Mouse (Mus musculus): ENCODE results near the gene Ak8. TPM values are rescaled to one million over a fixed set of nuclear protein-coding genes. Genes with fewer than 3 reads are reported as not detected.

The Ak8 gene
- polyA plus RNA-seq (2014; fragmentation: Nextera tagmentation; extraction: Ambion mirVana), result 0.52 and 0.91 TPM in 2 replicates

DNA sequence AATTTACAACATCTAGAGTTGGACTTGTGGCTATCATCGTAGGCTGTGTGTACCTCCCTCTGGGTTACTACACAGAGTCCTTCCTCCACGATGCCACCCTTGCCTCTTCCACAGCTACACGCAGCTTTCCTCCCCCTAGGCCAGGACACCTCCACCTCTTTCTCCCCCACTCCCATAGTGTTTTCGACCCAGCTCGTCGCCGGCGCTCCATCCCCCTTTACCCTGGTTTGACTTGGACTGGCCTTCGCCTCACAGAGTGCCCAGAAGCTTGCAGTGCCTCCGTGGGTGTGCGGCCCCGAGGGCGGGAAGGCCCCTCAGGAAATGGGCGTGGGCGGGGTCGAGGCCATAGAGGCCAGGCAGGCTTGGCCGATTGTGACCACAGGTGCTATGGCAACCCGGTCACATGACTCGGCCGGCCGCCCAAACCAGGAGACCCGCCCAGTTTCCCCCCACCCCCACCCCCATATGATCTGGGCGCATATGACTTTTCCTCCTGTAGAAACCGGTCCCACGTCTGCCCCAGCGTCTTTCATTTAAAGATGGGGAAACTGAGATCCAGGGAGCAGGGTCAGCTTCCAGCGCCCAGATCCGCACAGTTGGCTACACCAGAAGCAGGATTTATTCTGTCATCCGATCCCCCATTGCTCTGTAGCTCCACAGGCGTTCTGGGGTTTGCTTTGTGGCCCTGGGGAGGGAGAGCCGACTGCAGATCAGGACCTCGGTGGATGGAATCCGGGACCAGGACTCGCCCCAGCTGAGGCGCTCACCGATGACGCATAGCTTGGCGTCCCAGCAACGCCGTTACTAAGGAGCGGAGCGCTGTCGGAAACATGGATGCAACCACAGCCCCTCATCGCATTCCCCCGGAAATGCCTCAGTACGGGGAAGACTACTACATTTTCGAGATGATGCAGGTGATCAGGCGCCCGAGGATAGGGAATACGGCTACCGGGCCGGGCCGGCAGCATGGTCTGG, at the start of gene Ak8, which contains the start of gene Spaca9:
Gene Ak8, plus strand, starts transcription at position 804 of the 975 bp plus-strand sequence.
Gene Spaca9, minus strand, starts transcription at position 367 of the 975 bp plus-strand sequence.
- peak within 1 kb of the TSS; percentile 57 for H3K4me2 ChIP-seq (ENCODE audit: low read depth, severe bottlenecking)

GRCm38 (mm10) chr2:28650526-28650925, 49.4 kb upstream of the Ak8 start:
- ATAC-seq (ENCODE audit: insufficient number of reproducible peaks, low FRiP score, low TSS enrichment, low read depth), result no peak

More for the DNA sequence above, at the start of gene Ak8, which contains the start of gene Spaca9:
- peak within 1 kb of the TSS; percentile 46 for H3K4me3 ChIP-seq (ENCODE audit: low read depth, low read length)
- peak within 1 kb of the TSS; percentile 53; the same call in 1 of the 2 replicates for H3K27ac ChIP-seq (replicated peaks; ENCODE audit: low read depth, low read length)
- peak; percentile 84 for ATAC-seq (ENCODE audit: insufficient number of reproducible peaks, low FRiP score, low TSS enrichment, low read depth)
- WGBS, result 1% methylated on average over 53 of the region's 53 CpGs
- H3K27me3 ChIP-seq (ENCODE audit: control insufficient read depth, insufficient read depth, low read length), result no peaks in the 10 kb centered on the region
- H3K9me3 ChIP-seq (ENCODE audit: control insufficient read depth, low read length), result no peaks in the 10 kb centered on the region
- peak; percentile 92 for DNase-seq (ENCODE audit: low spot score)
- peak within 1 kb of the TSS; percentile 52 for H3K9ac ChIP-seq (ENCODE audit: low read length)
- no peaks in the 10 kb centered on the region for H3K36me3 ChIP-seq (ENCODE audit: control insufficient read depth, insufficient read depth, low read length)
- 0 out of 2 replicates have a peak, but pooled peaks cover 5% of the 10 kb centered on the region for H3K4me1 ChIP-seq (ENCODE audit: control insufficient read depth, insufficient read depth, low read length)

GRCm38 (mm10) chr2:28653351-28653750, 46.6 kb upstream of the Ak8 start:
- Histone ChIP-seq H3K27me3 (ENCODE audit: control insufficient read depth, insufficient read depth, low read length) (no peaks in the 10 kb centered on the region), H3K4me3 (ENCODE audit: low read depth, low read length) (no peak overlapping the region), H3K27ac (replicated peaks; ENCODE audit: low read depth, low read length) (no peak overlapping the region), H3K36me3 (ENCODE audit: control insufficient read depth, insufficient read depth, low read length) (peaks cover 2% of the 10 kb centered on the region; the same call in 1 of the 2 replicates), H3K9ac (ENCODE audit: low read length) (no peak overlapping the region), H3K9me3 (ENCODE audit: control insufficient read depth, low read length) (no peaks in the 10 kb centered on the region), H3K4me2 (ENCODE audit: low read depth, severe bottlenecking) (no peak overlapping the region), H3K4me1 (ENCODE audit: control insufficient read depth, insufficient read depth, low read length) (no peaks in the 10 kb centered on the region)
- no peak for ATAC-seq (ENCODE audit: insufficient number of reproducible peaks, low FRiP score, low TSS enrichment, low read depth)
- 97% methylated on average over 7 of the region's 7 CpGs for WGBS
- DNase-seq (ENCODE audit: low spot score), result no peak

More at GRCm38 (mm10) chr2:28650526-28650925, 49.4 kb upstream of the Ak8 start:
- no peaks in the 10 kb centered on the region for H3K9me3 ChIP-seq (ENCODE audit: control insufficient read depth, low read length)
- no peak overlapping the region for H3K27ac ChIP-seq (replicated peaks; ENCODE audit: low read depth, low read length)
- H3K4me2 ChIP-seq (ENCODE audit: low read depth, severe bottlenecking), result no peak overlapping the region
- no peaks in the 10 kb centered on the region for H3K4me1 ChIP-seq (ENCODE audit: control insufficient read depth, insufficient read depth, low read length)
- H3K9ac ChIP-seq (ENCODE audit: low read length), result no peak overlapping the region
- no peak overlapping the region for H3K4me3 ChIP-seq (ENCODE audit: low read depth, low read length)
- H3K36me3 ChIP-seq (ENCODE audit: control insufficient read depth, insufficient read depth, low read length), result 0 out of 2 replicates have a peak, but pooled peaks cover 2% of the 10 kb centered on the region
- no peak for DNase-seq (ENCODE audit: low spot score)
- H3K27me3 ChIP-seq (ENCODE audit: control insufficient read depth, insufficient read depth, low read length), result no peaks in the 10 kb centered on the region

DNA sequence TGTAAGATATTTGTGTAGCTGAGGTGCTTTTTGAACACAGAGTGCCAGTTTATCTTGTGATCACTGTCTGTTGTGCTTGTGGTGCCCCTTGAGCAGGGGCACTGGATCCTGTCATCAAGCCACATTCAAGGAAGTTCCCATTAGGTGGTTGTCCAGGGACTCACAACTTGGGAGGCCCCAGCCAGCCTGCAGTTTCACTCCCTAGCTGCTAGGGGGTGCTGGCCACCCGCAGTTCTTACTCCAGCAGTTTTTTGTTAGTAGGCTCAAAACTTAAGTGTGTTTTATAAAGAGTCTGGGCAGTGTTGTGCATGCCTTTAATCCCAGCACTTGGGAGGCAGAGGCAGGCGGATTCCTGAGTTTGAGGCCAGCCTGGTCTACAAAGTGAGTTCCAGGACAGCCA, 45.7 kb upstream of the Ak8 start:
- peak; percentile 55 for DNase-seq (ENCODE audit: low spot score)
- WGBS, result 54% methylated on average over 2 of the region's 2 CpGs
- Histone ChIP-seq H3K4me1 (ENCODE audit: control insufficient read depth, insufficient read depth, low read length) (no peaks in the 10 kb centered on the region), H3K4me2 (ENCODE audit: low read depth, severe bottlenecking) (no peak overlapping the region), H3K4me3 (ENCODE audit: low read depth, low read length) (no peak overlapping the region), H3K9me3 (ENCODE audit: control insufficient read depth, low read length) (no peaks in the 10 kb centered on the region), H3K27ac (replicated peaks; ENCODE audit: low read depth, low read length) (no peak overlapping the region), H3K36me3 (ENCODE audit: control insufficient read depth, insufficient read depth, low read length) (peaks cover 2% of the 10 kb centered on the region; the same call in 1 of the 2 replicates), H3K9ac (ENCODE audit: low read length) (no peak overlapping the region), H3K27me3 (ENCODE audit: control insufficient read depth, insufficient read depth, low read length) (no peaks in the 10 kb centered on the region)
- no peak for ATAC-seq (ENCODE audit: insufficient number of reproducible peaks, low FRiP score, low TSS enrichment, low read depth)

DNA sequence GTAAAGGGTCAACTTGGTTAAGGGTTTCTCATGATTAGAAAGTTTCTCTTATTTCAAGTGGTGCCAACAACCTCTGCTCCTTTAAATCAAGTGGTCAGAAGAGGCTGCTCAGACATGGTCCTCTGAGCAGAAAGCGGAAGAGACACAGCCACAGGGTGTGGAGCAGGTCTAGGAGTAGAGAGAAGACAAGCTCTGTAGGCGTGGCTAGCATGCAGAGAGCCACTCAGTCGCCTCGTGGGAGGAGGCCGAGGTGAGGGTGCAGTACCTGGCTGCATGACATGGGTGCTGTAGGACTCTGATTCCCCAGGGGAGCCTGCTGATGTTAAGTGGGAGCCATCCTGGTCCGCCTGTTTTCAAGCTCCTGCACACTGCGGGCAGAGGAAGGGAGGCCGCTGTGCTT, 43.7 kb upstream of the Ak8 start:
- DNase-seq (ENCODE audit: low spot score) (no peak), ATAC-seq (ENCODE audit: insufficient number of reproducible peaks, low FRiP score, low TSS enrichment, low read depth) (no peak)
- Histone ChIP-seq H3K4me1 (ENCODE audit: control insufficient read depth, insufficient read depth, low read length) (no peaks in the 10 kb centered on the region), H3K4me2 (ENCODE audit: low read depth, severe bottlenecking) (no peak overlapping the region), H3K4me3 (ENCODE audit: low read depth, low read length) (no peak overlapping the region), H3K9ac (ENCODE audit: low read length) (no peak overlapping the region), H3K9me3 (ENCODE audit: control insufficient read depth, low read length) (no peaks in the 10 kb centered on the region), H3K36me3 (ENCODE audit: control insufficient read depth, insufficient read depth, low read length) (peaks cover 6% of the 10 kb centered on the region), H3K27me3 (ENCODE audit: control insufficient read depth, insufficient read depth, low read length) (no peaks in the 10 kb centered on the region), H3K27ac (replicated peaks; ENCODE audit: low read depth, low read length) (no peak overlapping the region)
- 76% methylated on average over 8 of the region's 8 CpGs for WGBS

DNA sequence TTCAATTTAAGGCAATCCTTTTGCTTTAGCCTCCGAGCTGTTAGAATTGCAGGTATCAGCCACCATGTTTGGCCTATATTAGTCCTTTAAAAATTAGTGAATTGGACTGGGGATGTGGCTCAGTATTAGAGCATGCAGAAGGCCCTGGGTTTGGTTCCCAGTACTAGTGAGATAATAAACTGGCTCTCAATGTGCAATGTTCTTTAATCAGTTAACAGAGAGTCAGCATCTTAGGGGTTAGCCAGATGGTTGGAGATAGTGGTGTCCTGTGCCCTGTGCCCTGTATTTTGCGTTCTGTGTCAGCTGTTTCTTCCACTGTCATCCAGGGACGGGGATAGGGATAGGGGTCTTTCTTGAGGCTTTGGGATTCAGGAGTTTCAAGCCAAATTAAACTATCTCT, 37.1 kb upstream of the Ak8 start:
- Histone ChIP-seq H3K9ac (ENCODE audit: low read length) (no peak overlapping the region), H3K4me2 (ENCODE audit: low read depth, severe bottlenecking) (no peak overlapping the region), H3K9me3 (ENCODE audit: control insufficient read depth, low read length) (no peaks in the 10 kb centered on the region), H3K27me3 (ENCODE audit: control insufficient read depth, insufficient read depth, low read length) (no peaks in the 10 kb centered on the region), H3K27ac (replicated peaks; ENCODE audit: low read depth, low read length) (no peak overlapping the region), H3K36me3 (ENCODE audit: control insufficient read depth, insufficient read depth, low read length) (peaks cover 11% of the 10 kb centered on the region), H3K4me3 (ENCODE audit: low read depth, low read length) (no peak overlapping the region), H3K4me1 (ENCODE audit: control insufficient read depth, insufficient read depth, low read length) (peaks cover 9% of the 10 kb centered on the region)
- no peak for ATAC-seq (ENCODE audit: insufficient number of reproducible peaks, low FRiP score, low TSS enrichment, low read depth)
- DNase-seq (ENCODE audit: low spot score), result no peak
- WGBS, result 91% methylated on average over 3 of the region's 3 CpGs

GRCm38 (mm10) chr2:28665818-28666217, 34.1 kb upstream of the Ak8 start:
- peak; percentile 49 for DNase-seq (ENCODE audit: low spot score)
- H3K27me3 ChIP-seq (ENCODE audit: control insufficient read depth, insufficient read depth, low read length), result no peaks in the 10 kb centered on the region
- H3K4me3 ChIP-seq (ENCODE audit: low read depth, low read length), result no peak overlapping the region
- no peak for ATAC-seq (ENCODE audit: insufficient number of reproducible peaks, low FRiP score, low TSS enrichment, low read depth)
- H3K9me3 ChIP-seq (ENCODE audit: control insufficient read depth, low read length), result no peaks in the 10 kb centered on the region
- peaks cover 6% of the 10 kb centered on the region for H3K36me3 ChIP-seq (ENCODE audit: control insufficient read depth, insufficient read depth, low read length)
- no peak overlapping the region for H3K9ac ChIP-seq (ENCODE audit: low read length)
- H3K27ac ChIP-seq (replicated peaks; ENCODE audit: low read depth, low read length), result no peak overlapping the region
- 43% methylated on average over 3 of the region's 3 CpGs for WGBS
- peaks cover 9% of the 10 kb centered on the region for H3K4me1 ChIP-seq (ENCODE audit: control insufficient read depth, insufficient read depth, low read length)
- no peak overlapping the region for H3K4me2 ChIP-seq (ENCODE audit: low read depth, severe bottlenecking)

GRCm38 (mm10) chr2:28671438-28671837, 28.5 kb upstream of the Ak8 start:
- Histone ChIP-seq H3K27me3 (ENCODE audit: control insufficient read depth, insufficient read depth, low read length) (no peaks in the 10 kb centered on the region), H3K36me3 (ENCODE audit: control insufficient read depth, insufficient read depth, low read length) (peaks cover 19% of the 10 kb centered on the region), H3K9me3 (ENCODE audit: control insufficient read depth, low read length) (no peaks in the 10 kb centered on the region), H3K9ac (ENCODE audit: low read length) (no peak overlapping the region), H3K4me3 (ENCODE audit: low read depth, low read length) (no peak overlapping the region), H3K4me1 (ENCODE audit: control insufficient read depth, insufficient read depth, low read length) (no peaks in the 10 kb centered on the region), H3K4me2 (ENCODE audit: low read depth, severe bottlenecking) (no peak overlapping the region), H3K27ac (replicated peaks; ENCODE audit: low read depth, low read length) (no peak overlapping the region)
- no peak for DNase-seq (ENCODE audit: low spot score)
- 91% methylated on average over 2 of the region's 2 CpGs for WGBS
- no peak for ATAC-seq (ENCODE audit: insufficient number of reproducible peaks, low FRiP score, low TSS enrichment, low read depth)

Data from limb, embryonic 11.5 days (tissue).